Mouse (Mus musculus) CH12.LX (cell line): ENCODE results near the gene Kirrel3. TPM values are rescaled to one million over a fixed set of nuclear protein-coding genes. Genes with fewer than 3 reads are reported as not detected.

Experiments
- DNase-seq: peaks from one replicate; pipeline ENCODE4 v3.0.0-alpha.2; 2013; ENCODE audit errors: extremely low read depth
- H3K27ac ChIP-seq: 2 replicates; pipeline ENCODE4 v1.5.1; 2012; ENCODE audit warnings: low read depth, mild to moderate bottlenecking, control low read depth, moderate library complexity; ENCODE audit not compliant: insufficient read depth
- H3K27me3 ChIP-seq: replicated peaks from 2 replicates; pipeline ENCODE3; 2012; ENCODE audit warnings: inconsistent platforms
- H3K36me3 ChIP-seq, 2 experiments: replicated peaks in 1 of 2; 2 replicates each; pipeline versions ENCODE3 to v1.6.1; 2012; ENCODE audit warnings: inconsistent platforms in 1 of 2, low read length in 1 of 2, mild to moderate bottlenecking in 1 of 2, mixed read lengths in 1 of 2, moderate library complexity in 1 of 2; ENCODE audit not compliant: control insufficient read depth in 1 of 2, insufficient read depth in 1 of 2
- H3K4me1 ChIP-seq, 2 experiments: 2 replicates each; pipeline ENCODE4 v1.6.1; 2012; ENCODE audit warnings: inconsistent platforms in 1 of 2, moderate library complexity in 1 of 2; ENCODE audit not compliant: insufficient read depth in 2 of 2, control insufficient read depth in 1 of 2
- H3K4me2 ChIP-seq: 2 replicates; pipeline ENCODE4 v1.6.1; 2012; ENCODE audit warnings: low read depth, mild to moderate bottlenecking, control low read depth; ENCODE audit not compliant: poor library complexity, insufficient read depth, severe bottlenecking
- H3K4me3 ChIP-seq, 3 experiments: fragments of 150-350 bp in 1 of 3; sonication (generic) in 1 of 3; replicated peaks in 1 of 3; 2 replicates each; pipeline versions ENCODE3 to v1.5.1; 2011 to 2012; ENCODE audit warnings: low read depth in 2 of 3, low read length in 2 of 3, mild to moderate bottlenecking in 2 of 3, moderate library complexity in 2 of 3, control low read depth in 1 of 3, improper control_type of control experiment in 1 of 3, inconsistent platforms in 1 of 3, mixed read lengths in 1 of 3; ENCODE audit not compliant: poor library complexity in 1 of 3
- H3K79me2 ChIP-seq: replicated peaks from 2 replicates; pipeline ENCODE4 v1.6.1; 2012; ENCODE audit warnings: mild to moderate bottlenecking, moderate library complexity; ENCODE audit not compliant: control insufficient read depth, poor library complexity, insufficient read depth, severe bottlenecking; ENCODE audit errors: extremely low read depth
- H3K9ac ChIP-seq: 2 replicates; pipeline ENCODE4 v1.6.1; 2012; ENCODE audit warnings: low read depth, mild to moderate bottlenecking, control low read depth, moderate library complexity; ENCODE audit not compliant: insufficient read depth
- H3K9me3 ChIP-seq: replicated peaks from 2 replicates; pipeline ENCODE3; 2012; ENCODE audit warnings: low read length, inconsistent platforms, mixed read lengths
- BHLHE40 ChIP-seq: IDR thresholded peaks from 2 replicates; pipeline ENCODE4 v1.6.1; 2011; ENCODE audit warnings: mild to moderate bottlenecking, low read depth, low read length, improper control_type of control experiment
- CHD2 ChIP-seq: IDR thresholded peaks from 2 replicates; pipeline ENCODE4 v1.6.1; 2011; ENCODE audit warnings: low read length, improper control_type of control experiment
- CTCF ChIP-seq, 2 experiments: IDR thresholded peaks in 1 of 2; conservative IDR thresholded peaks in 1 of 2; 2 replicates each; pipeline ENCODE4 v1.5.1; 2011 to 2012; ENCODE audit warnings: low read depth in 2 of 2, low read length in 2 of 2, improper control_type of control experiment in 1 of 2, inconsistent platforms in 1 of 2, mild to moderate bottlenecking in 1 of 2, moderate library complexity in 1 of 2
- E2F4 ChIP-seq: IDR thresholded peaks from 2 replicates; pipeline ENCODE4 v1.6.1; 2011; ENCODE audit warnings: low read depth, low read length, improper control_type of control experiment; ENCODE audit not compliant: insufficient replicate concordance
- ELF1 ChIP-seq: IDR thresholded peaks from 2 replicates; pipeline ENCODE4 v1.6.1; 2014; ENCODE audit warnings: low read depth, mild to moderate bottlenecking, inconsistent platforms, low read length, improper control_type of control experiment
- EP300 ChIP-seq: IDR thresholded peaks from 2 replicates; pipeline ENCODE4 v1.6.1; 2011; ENCODE audit warnings: low read length, improper control_type of control experiment
- IRF4 ChIP-seq: IDR thresholded peaks from 2 replicates; pipeline ENCODE4 v1.6.1; 2014; ENCODE audit warnings: low read depth, mild to moderate bottlenecking, inconsistent platforms, low read length, improper control_type of control experiment
- JUND ChIP-seq: conservative IDR thresholded peaks from 2 replicates; pipeline ENCODE4 v1.6.1; 2011; ENCODE audit warnings: low read depth, low read length, improper control_type of control experiment
- MAX ChIP-seq: IDR thresholded peaks from 2 replicates; pipeline ENCODE4 v1.6.1; 2011; ENCODE audit warnings: low read length, improper control_type of control experiment
- MAZ ChIP-seq: IDR thresholded peaks from 2 replicates; pipeline ENCODE4 v1.6.1; 2012; ENCODE audit warnings: low read depth, mild to moderate bottlenecking, inconsistent platforms, low read length, improper control_type of control experiment, moderate library complexity
- MEF2A ChIP-seq: IDR thresholded peaks from 2 replicates; pipeline ENCODE4 v1.6.1; 2014; ENCODE audit warnings: low read depth, mild to moderate bottlenecking, inconsistent platforms, low read length, improper control_type of control experiment, borderline replicate concordance
- MXI1 ChIP-seq: IDR thresholded peaks from 2 replicates; pipeline ENCODE4 v1.6.1; 2011; ENCODE audit warnings: mild to moderate bottlenecking, low read depth, low read length, improper control_type of control experiment
- MYC ChIP-seq: IDR thresholded peaks from 2 replicates; pipeline ENCODE4 v1.6.1; 2011; ENCODE audit warnings: low read depth, mild to moderate bottlenecking, improper control_type of control experiment, low read length
- RAD21 ChIP-seq: IDR thresholded peaks from 2 replicates; pipeline ENCODE4 v1.6.1; 2011; ENCODE audit warnings: low read depth, mild to moderate bottlenecking, low read length, improper control_type of control experiment, moderate library complexity
- RCOR1 ChIP-seq: conservative IDR thresholded peaks from 2 replicates; pipeline ENCODE4 v1.6.1; 2012; ENCODE audit warnings: low read depth, mild to moderate bottlenecking, inconsistent platforms, low read length, improper control_type of control experiment
- SIN3A ChIP-seq: IDR thresholded peaks from 2 replicates; pipeline ENCODE4 v1.6.1; 2012; ENCODE audit warnings: low read length, improper control_type of control experiment, inconsistent platforms
- SMC3 ChIP-seq: IDR thresholded peaks from 2 replicates; pipeline ENCODE4 v1.6.1; 2011; ENCODE audit warnings: low read depth, low read length, improper control_type of control experiment
- TBP ChIP-seq: conservative IDR thresholded peaks from 2 replicates; pipeline ENCODE4 v1.6.1; 2011; ENCODE audit warnings: low read depth, low read length, improper control_type of control experiment
- TCF12 ChIP-seq: IDR thresholded peaks from 2 replicates; pipeline ENCODE4 v1.6.1; 2014; ENCODE audit warnings: low read depth, mild to moderate bottlenecking, inconsistent platforms, low read length, improper control_type of control experiment
- UBTF ChIP-seq: IDR thresholded peaks from 2 replicates; pipeline ENCODE4 v1.6.1; 2012; ENCODE audit warnings: low read depth, mild to moderate bottlenecking, inconsistent platforms, low read length, improper control_type of control experiment, moderate library complexity
- USF1 ChIP-seq: IDR thresholded peaks from 2 replicates; pipeline ENCODE4 v1.6.1; 2014; ENCODE audit warnings: low read depth, mild to moderate bottlenecking, inconsistent platforms, low read length, improper control_type of control experiment
- ZC3H11A ChIP-seq: IDR thresholded peaks from 2 replicates; pipeline ENCODE4 v1.6.1; 2012; ENCODE audit warnings: low read depth, mild to moderate bottlenecking, inconsistent platforms, low read length, improper control_type of control experiment
- ZKSCAN1 ChIP-seq: IDR thresholded peaks from 2 replicates; pipeline ENCODE4 v1.6.1; 2012; ENCODE audit warnings: low read depth, inconsistent platforms, low read length, improper control_type of control experiment, borderline replicate concordance
- ZNF384 ChIP-seq: IDR thresholded peaks from 2 replicates; pipeline ENCODE4 v1.6.1; 2012; ENCODE audit warnings: low read depth, low read length, improper control_type of control experiment, inconsistent platforms
- dilution Hi-C: fragments of 300-500 bp; cut with MboI; formaldehyde crosslinking; loops from 2 replicates; pipeline ENCODE4 v1.14.3; 2020; ENCODE audit warnings: low sequenced_read_pairs; ENCODE audit not compliant: extremely low pct_unique_long_range_greater_than_20kb, extremely low pct_ligation_motif_present
- in situ Hi-C: fragments of 300-500 bp; cut with MboI; formaldehyde crosslinking; loops from 3 replicates; pipeline ENCODE4 v1.14.3; 2019; ENCODE audit warnings: low sequenced_read_pairs, low pct_ligation_motif_present, low pct_unique_long_range_greater_than_20kb, mixed read lengths
- polyA plus RNA-seq: library from polyadenylated mRNA; unstranded; fragments of >175 nt; gene quantifications from 2 replicates; pipeline ENCODE4 v1.2.1, GENCODE M21; 2012; ENCODE audit warnings: low read depth; ENCODE audit not compliant: insufficient read length
- total RNA-seq, 2 experiments: library from RNA; depleted of rRNA; stranded (reverse); fragments of 300-350 nt in 1 of 2; fragments of >200 nt in 1 of 2; gene quantifications; 2 replicates each; pipeline ENCODE4 v1.2.3; 2012 to 2014

The Kirrel3 gene
- total and polyA plus RNA-seq, 3 experiments: not detected

- Histone ChIP-seq H3K36me3 (no peaks in the 10 kb centered on the region), H3K27me3 (peaks cover 81% of the 10 kb centered on the region), H3K4me1 (no peaks in the 10 kb centered on the region), H3K9me3 (peaks cover 7% of the 10 kb centered on the region), H3K4me3 (no peak overlapping the region), H3K9ac (no peak overlapping the region), H3K79me2 (no peaks in the 10 kb centered on the region), H3K4me2 (no peak overlapping the region), H3K27ac (no peak overlapping the region)
- in situ Hi-C loops (no loop called here), dilution Hi-C loops (no loop called here)
- TF ChIP-seq EP300: no peak
- TF ChIP-seq RCOR1: no peak
- no peak for TF ChIP-seq IRF4
- no peak for TF ChIP-seq TCF12
- TF ChIP-seq USF1: no peak
- TF ChIP-seq ZNF384: no peak
- TF ChIP-seq CTCF (conservative IDR thresholded peaks at IDR 0.05 in 1 of 2, IDR thresholded peaks at IDR 0.05 in 1 of 2; ENCODE audit: low read depth in 2 of 2, low read length in 2 of 2): peak; percentile 37 to 54
- no peak for TF ChIP-seq MEF2A
- peak; percentile 45 for TF ChIP-seq SMC3
- no peak for TF ChIP-seq CHD2
- no peak for TF ChIP-seq UBTF
- no peak for TF ChIP-seq BHLHE40
- no peak for TF ChIP-seq TBP
- no peak for TF ChIP-seq E2F4
- no peak for TF ChIP-seq MYC
- TF ChIP-seq JUND: no peak
- no peak for TF ChIP-seq SIN3A
- TF ChIP-seq ZKSCAN1: no peak
- peak; percentile 25 for TF ChIP-seq RAD21
- no peak for TF ChIP-seq MXI1
- no peak for TF ChIP-seq MAZ
- TF ChIP-seq, all 38 proteins: peak for 3
- DNase-seq: peak; percentile 43
Measured at GRCm38 (mm10) chr9:34857575-34857974, 371.9 kb downstream of the Kirrel3 start.

- no peaks in the 10 kb centered on the region for H3K36me3 ChIP-seq
- dilution Hi-C loops (no loop called here), in situ Hi-C loops (no loop called here)
- no peaks in the 10 kb centered on the region for H3K4me1 ChIP-seq
- TF ChIP-seq ZC3H11A: no peak
- TF ChIP-seq ELF1: no peak
- no peak for TF ChIP-seq BHLHE40
- no peak for TF ChIP-seq MAX
- no peak for TF ChIP-seq TCF12
- no peak overlapping the region for H3K4me2 ChIP-seq
- DNase-seq: no peak
- H3K27me3 ChIP-seq: peaks cover 81% of the 10 kb centered on the region
- H3K4me3 ChIP-seq: no peak overlapping the region
- no peak overlapping the region for H3K27ac ChIP-seq
- H3K9me3 ChIP-seq: peaks cover 7% of the 10 kb centered on the region
- no peaks in the 10 kb centered on the region for H3K79me2 ChIP-seq
- H3K9ac ChIP-seq: no peak overlapping the region
Measured at GRCm38 (mm10) chr9:34858071-34858470, 372.4 kb downstream of the Kirrel3 start.
